Mouse (Mus musculus) lung, adult 2 months (tissue): ENCODE measurements around the gene Klhl2.

Experiments used
- CTCF ChIP-seq: fragments of 200-500 bp; IDR thresholded peaks from 2 replicates; pipeline ENCODE4 v1.5.1; 2011; ENCODE audit warnings: mild to moderate bottlenecking, low read length, control low read depth; ENCODE audit not compliant: insufficient read depth
- POLR2A ChIP-seq: fragments of 200-500 bp; IDR thresholded peaks from 2 replicates; pipeline ENCODE4 v1.6.1; 2011; ENCODE audit warnings: low read depth, mild to moderate bottlenecking, control low read depth, low read length, borderline replicate concordance; ENCODE audit errors: extremely low read depth

- TF ChIP-seq POLR2A (no peak), CTCF (no peak)
These were observed 50.5 kb downstream of the Klhl2 start for GRCm38 (mm10) chr8:64799306-64799705.
